Mouse (Mus musculus) heart, adult 8-10 months (tissue): ENCODE measurements around the gene Slc35c1. TPM values are rescaled to one million over a fixed set of nuclear protein-coding genes. Genes with fewer than 3 reads are reported as not detected.

Experiments used
- DNase-seq: peaks from one replicate; pipeline ENCODE4 v3.0.0; 2022; ENCODE audit warnings: low spot score
- total RNA-seq, 4 experiments: library from RNA; stranded (reverse); gene quantifications; 2 replicates each; pipeline ENCODE4 v1.2.4; 2022

Slc35c1 gene
- total RNA-seq, 4 experiments from 2014 or later = 5.5 to 6.8 (median 6.2) TPM

- DNase-seq = no peak
Measured at GRCm38 (mm10) chr2:92475711-92476110, 15.4 kb upstream of the Slc35c1 start.

- DNase-seq = no peak
Measured at GRCm38 (mm10) chr2:92474920-92475319, 14.6 kb upstream of the Slc35c1 start.

GRCm38 (mm10) chr2:92471886-92472670, 11.7 kb upstream of the Slc35c1 start:
- no peak for DNase-seq

- DNase-seq = no peak
Measured at GRCm38 (mm10) chr2:92464690-92465089, 4.4 kb upstream of the Slc35c1 start.

GRCm38 (mm10) chr2:92461215-92461614, 877 bp upstream of the Slc35c1 start:
- no peak for DNase-seq

- DNase-seq = peak; percentile 84
Measured at GRCm38 (mm10) chr2:92459141-92459920, 1.0 kb downstream of the Slc35c1 start.

GRCm38 (mm10) chr2:92458481-92458880, 1.9 kb downstream of the Slc35c1 start:
- no peak for DNase-seq

GRCm38 (mm10) chr2:92456970-92457530, 3.3 kb downstream of the Slc35c1 start:
- DNase-seq = no peak

- DNase-seq = no peak
Measured at GRCm38 (mm10) chr2:92455704-92456103, 4.6 kb downstream of the Slc35c1 start.

GRCm38 (mm10) chr2:92454166-92454565, 6.2 kb downstream of the Slc35c1 start:
- no peak for DNase-seq

GRCm38 (mm10) chr2:92451126-92451525, 9.2 kb downstream of the Slc35c1 start:
- no peak for DNase-seq

GRCm38 (mm10) chr2:92447121-92447740, 13.1 kb downstream of the Slc35c1 start:
- DNase-seq = no peak

GRCm38 (mm10) chr2:92446656-92447055, 13.7 kb downstream of the Slc35c1 start:
- DNase-seq = no peak

- no peak for DNase-seq
Measured at GRCm38 (mm10) chr2:92445890-92446289, 14.4 kb downstream of the Slc35c1 start.

GRCm38 (mm10) chr2:92444376-92444775, 16.0 kb downstream of the Slc35c1 start:
- no peak for DNase-seq

GRCm38 (mm10) chr2:92443313-92443712, 17.0 kb downstream of the Slc35c1 start:
- no peak for DNase-seq

GRCm38 (mm10) chr2:92442419-92443001, 17.8 kb downstream of the Slc35c1 start:
- DNase-seq = no peak

- DNase-seq = no peak
Measured at GRCm38 (mm10) chr2:92440432-92440831, 19.9 kb downstream of the Slc35c1 start.

- no peak for DNase-seq
Measured at GRCm38 (mm10) chr2:92438567-92438966, 21.8 kb downstream of the Slc35c1 start.

GRCm38 (mm10) chr2:92437875-92438274, 22.5 kb downstream of the Slc35c1 start:
- peak; percentile 88 for DNase-seq

GRCm38 (mm10) chr2:92437366-92437765, 23.0 kb downstream of the Slc35c1 start:
- no peak for DNase-seq

- DNase-seq = no peak
Measured at GRCm38 (mm10) chr2:92435023-92435422, 25.3 kb downstream of the Slc35c1 start.
